Mouse (Mus musculus) C2C12 (cell line): ENCODE data around the gene Nr4a1.

ENCODE experiments used
- CTCF ChIP-seq: IDR thresholded peaks from one replicate; pipeline ENCODE4 v1.5.1; 2011; ENCODE audit not compliant: control insufficient read depth, insufficient read depth, insufficient read length
- MAX ChIP-seq: IDR thresholded peaks from one replicate; pipeline ENCODE4 v1.6.1; 2011; ENCODE audit warnings: mild to moderate bottlenecking, control low read depth
- MYOD1 ChIP-seq: IDR thresholded peaks from one replicate; pipeline ENCODE4 v1.6.1; 2011; ENCODE audit warnings: low read depth; ENCODE audit not compliant: control insufficient read depth, insufficient read length
- MYOG ChIP-seq: IDR thresholded peaks from one replicate; pipeline ENCODE4 v1.6.1; 2011; ENCODE audit not compliant: control insufficient read depth, insufficient read length; ENCODE audit errors: extremely low read depth
- USF1 ChIP-seq: IDR thresholded peaks from one replicate; pipeline ENCODE4 v1.6.1; 2011; ENCODE audit warnings: low read depth, mild to moderate bottlenecking, control low read depth, moderate library complexity

DNA sequence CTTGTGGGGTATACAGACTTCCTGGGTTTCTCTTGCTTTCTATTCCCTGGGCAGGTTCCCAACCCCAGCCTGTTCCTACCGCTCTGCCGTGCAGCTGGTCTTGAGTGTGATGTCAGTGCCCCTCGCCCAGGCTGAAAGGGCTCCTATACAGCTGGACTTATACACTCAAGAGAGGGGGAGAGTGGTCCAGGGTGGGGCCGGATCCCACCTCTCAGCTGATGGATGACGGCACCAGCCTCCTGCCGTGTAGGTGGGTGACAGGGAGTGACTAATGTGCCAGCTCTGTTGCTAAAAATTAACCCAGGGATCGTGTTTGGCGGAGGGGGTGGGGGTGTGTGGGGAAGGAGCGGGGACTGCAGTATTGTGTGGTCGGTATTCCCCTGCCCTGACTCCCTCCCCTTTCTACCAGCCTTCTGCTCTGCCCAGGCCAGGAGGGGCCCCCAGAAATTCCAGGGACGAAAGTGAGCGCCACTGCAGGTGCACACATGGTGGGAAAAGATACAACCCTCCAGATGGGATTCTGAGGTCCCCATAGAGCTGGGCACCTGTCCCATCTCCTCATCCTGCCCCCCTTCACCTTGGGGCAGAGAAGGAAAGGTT is 18.2 kb upstream of the Nr4a1 start:
- TF ChIP-seq CTCF (no peak), MAX (no peak), MYOD1 (no peak), USF1 (no peak), MYOG (no peak)
